Mouse (Mus musculus): ENCODE results near the gene Zfp61.
A peak's percentile ranks its signal among the peaks of the same experiment; 100 is the strongest.

Zfp61 gene

GRCm38 (mm10) chr7:24260000-24260312, 41.1 kb downstream of the Zfp61 start:
- DNase-seq (ENCODE audit: low read depth, low spot score): no peak

GRCm38 (mm10) chr7:24259306-24259999, 41.6 kb downstream of the Zfp61 start:
- no peak for DNase-seq (ENCODE audit: low read depth, low spot score)

GRCm38 (mm10) chr7:24254633-24255474, 46.2 kb downstream of the Zfp61 start, which contains the start of gene Zfp108:
TSS of gene Zfp108 (plus strand) at chr7:24254794.
- DNase-seq (ENCODE audit: low read depth, low spot score): peak; percentile 77

- DNase-seq (ENCODE audit: low read depth, low spot score): no peak
Observed at GRCm38 (mm10) chr7:24253779-24254615, 47.0 kb downstream of the Zfp61 start.

All from mesoderm, embryonic 11.5 days (tissue).